Mouse (Mus musculus) adrenal gland, postnatal 4 days (tissue): ENCODE results near the gene Zfp605. TPM values are rescaled to one million over a fixed set of nuclear protein-coding genes. Genes with fewer than 3 reads are reported as not detected.
A peak's percentile ranks its signal among the peaks of the same experiment; 100 is the strongest.
"Not testable (repeated sequence)": the region's sequence is repeated elsewhere in the genome, so short reads cannot be mapped to it uniquely, and the experiment has no call there.

Experiments
- DNase-seq, 2 experiments: peaks; one replicate each; pipeline ENCODE4 v3.0.0; 2021 to 2022; ENCODE audit warnings: low spot score in 2 of 2, mixed read lengths in 2 of 2
- long read RNA-seq, 2 experiments: library from polyadenylated mRNA; stranded (forward); transcript quantifications; one replicate each; pipeline ENCODE4 v2.0.0; 2021
- total RNA-seq, 2 experiments: library from RNA; stranded (reverse); gene quantifications; 2 replicates each; pipeline ENCODE4 v1.2.3; 2021

The Zfp605 gene
- total RNA-seq = 1 to 10 TPM; 7.6 to 8.2 TPM
- long read RNA-seq, experiment 1, partial matches to known transcripts = 0 of 3 reads
- long read RNA-seq, experiment 1, other reads (novel, unspliced or antisense) = 3 of 3 reads
- long read RNA-seq, experiment 2, partial matches to known transcripts = 0 of 7 reads
- long read RNA-seq, experiment 2, other reads (novel, unspliced or antisense) = 3 of 7 reads

DNA sequence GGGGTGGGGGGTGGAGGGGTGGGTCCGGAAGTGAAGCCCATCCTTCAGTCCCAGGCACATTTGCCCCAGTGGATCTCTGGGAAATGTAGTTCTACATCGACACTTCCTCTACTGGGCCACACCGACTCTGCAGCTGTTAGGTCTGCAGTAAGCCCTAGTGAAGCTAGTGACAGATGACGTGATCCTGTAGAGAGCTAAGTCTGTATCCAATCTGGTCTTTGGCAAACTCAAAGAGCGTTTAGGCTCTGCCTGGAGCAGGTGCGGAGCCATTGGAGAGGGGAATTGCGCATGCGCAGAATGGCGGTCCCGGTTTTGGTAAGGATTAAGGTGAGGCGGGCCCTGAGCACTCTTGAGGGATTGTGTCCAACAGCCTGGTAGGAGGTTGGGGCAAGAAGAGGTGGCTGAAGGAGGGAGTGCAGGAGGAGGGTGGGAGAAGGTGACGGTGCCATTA is at the start of gene Zfp605:
TSS of gene Zfp605 (plus strand) at position 102 of the 451 bp plus-strand sequence.
- DNase-seq = peak; percentile 75 to 80

DNA sequence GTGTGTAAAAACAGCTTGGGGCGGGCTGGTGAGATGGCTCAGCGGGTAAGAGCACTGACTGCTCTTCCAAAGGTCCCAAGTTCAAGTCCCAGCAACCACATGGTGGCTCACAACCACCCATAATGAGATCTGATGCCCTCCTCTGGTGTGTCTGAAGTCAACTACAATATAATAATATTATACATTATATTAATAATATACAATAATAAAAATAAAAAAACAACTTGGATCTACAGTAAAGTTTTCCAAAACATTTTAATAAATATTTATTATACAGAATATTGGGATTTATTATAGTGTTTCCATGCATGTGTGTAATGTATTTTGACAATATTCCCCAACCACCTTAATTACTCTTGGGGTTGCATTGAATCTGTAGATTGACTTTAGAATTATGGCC is 37.5 kb upstream of the Zfp605 start, which contains the start of gene Gm17655:
TSS of gene Gm17655 (minus strand) at position 101 of the 400 bp plus-strand sequence.
- not testable (repeated sequence) for DNase-seq

DNA sequence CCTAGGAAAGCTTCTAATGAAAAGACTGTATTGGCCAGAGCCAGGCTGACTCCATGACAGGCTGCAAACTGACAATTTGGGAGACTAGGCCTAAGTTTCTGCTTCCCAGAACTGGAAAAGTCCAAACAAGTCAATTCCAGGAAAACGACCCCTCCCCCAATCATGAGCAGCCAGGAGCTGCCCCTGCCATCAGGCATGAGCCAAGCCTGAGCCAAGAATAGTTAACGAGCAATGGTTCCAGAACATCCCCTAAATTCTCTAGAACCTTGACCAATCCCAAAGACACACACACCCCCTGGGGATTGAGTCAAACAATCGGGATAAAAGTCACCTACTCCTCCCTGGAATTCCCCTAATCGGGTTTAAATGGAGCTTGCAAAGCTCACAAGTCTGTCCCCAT is 26.9 kb upstream of the Zfp605 start:
- no peak for DNase-seq

DNA sequence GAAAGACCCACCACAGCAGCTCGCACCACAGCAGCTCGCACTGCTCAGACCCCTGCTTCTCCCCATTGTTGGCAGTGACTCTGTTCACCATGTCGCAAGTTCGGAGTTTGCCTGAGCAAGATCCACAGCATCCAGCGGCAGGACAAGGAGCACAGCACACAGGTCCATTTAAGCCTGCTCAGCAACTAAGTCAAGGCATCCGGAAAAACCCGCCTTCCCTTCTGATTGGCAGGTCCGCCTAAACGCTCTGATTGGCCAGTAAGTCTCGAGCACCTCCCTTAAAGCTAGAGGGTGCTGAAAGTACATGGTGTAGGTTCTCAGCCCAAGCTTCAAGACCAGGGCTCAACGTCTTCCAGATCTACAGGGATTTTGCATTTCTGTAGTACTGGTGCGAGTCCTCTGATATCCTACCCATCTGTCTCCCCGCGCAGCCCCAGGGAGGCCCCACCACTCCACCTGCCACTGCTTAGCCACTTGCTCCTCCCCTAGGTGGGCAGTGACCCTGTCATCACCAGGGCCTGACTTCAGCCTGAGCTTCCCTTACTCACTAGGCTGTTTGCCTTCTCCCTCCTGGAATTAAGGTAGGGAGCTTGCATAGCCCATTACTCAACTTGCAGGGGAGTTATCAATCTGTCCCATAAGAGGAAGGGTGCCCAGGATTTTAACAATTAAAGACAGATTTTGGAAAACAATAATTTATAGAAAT is 23.6 kb upstream of the Zfp605 start:
- DNase-seq = no peak

DNA sequence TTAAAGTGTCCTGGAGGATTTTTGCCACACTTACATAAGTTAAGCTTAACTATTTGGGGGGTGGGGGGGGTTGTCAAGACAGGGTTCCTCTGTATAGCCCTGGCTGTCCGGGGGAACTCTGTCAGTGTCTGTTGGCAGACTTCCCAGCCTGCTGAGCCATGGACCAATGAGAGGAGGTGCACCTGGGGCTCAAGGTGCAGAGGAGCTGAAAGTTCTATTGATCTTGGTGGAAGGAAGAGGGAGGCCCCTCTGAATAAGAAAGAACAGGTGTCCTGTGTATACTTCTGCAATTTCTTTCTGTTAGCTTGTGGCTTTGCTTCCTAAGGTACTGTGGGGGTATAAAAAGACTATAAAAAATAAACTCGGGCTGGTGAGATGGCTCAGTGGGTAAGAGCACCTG is 18.3 kb upstream of the Zfp605 start:
- no peak for DNase-seq

DNA sequence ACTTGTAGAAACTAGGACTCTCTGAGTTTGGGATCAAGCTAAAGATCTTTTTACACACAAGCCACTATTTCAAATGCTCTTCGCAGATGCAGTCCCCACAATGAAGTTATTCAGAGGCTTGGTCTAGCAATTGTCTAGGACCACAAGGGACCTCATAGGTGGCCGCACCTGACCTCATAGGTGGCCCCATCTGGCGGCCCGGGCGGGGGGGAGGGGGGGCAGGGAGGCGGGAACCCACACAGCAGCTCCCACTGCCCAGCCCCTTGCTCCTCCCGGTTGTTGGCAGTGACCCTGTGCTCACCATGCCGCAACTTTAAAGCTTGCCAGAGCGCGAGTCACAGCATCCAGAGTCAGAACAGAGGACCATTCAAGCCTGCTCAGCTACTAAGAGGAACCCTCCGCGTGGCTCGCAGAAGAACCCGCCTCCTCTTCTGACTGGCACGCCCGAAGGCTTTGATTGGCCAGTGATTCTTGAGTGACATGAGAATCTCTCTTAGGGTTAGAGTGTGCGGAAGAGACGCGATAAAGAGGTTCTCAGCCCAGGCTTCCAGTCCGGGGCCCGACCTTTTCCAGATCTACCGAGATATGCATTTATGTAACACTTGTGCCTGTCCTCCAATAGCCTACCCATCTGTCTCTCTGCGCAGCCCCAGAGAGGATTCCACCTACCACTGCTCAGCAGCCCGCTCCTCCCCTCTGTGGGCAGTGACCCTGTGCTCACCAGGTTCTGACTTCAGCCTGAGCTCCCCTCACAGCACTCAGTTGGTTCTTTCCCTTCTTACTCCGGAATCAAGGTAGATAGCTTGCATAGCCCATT is 15.7 kb upstream of the Zfp605 start, which contains the start of gene Gm35315:
TSS of gene Gm35315 (minus strand) at position 391 of the 817 bp plus-strand sequence.
- peak in 1 of 2 experiments; percentile 72 for DNase-seq

DNA sequence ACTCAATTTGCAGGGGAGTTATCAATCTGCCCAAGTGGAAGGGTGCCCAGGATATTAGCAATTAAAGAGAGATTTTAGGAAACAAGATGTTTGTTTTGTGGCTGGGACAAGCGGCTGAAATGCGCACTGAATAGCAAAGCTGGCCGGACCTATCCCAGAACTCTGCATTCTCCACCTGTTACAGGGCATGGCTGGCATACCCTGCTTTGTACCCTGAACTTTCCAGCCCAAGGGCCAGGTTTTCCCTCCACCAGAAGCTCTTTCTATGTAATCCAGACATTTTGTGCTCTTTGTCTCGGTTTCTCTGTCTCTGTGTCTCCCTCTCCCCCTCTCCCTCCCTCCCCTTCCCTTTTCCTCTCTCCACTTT is 15.1 kb upstream of the Zfp605 start:
- no peak for DNase-seq

DNA sequence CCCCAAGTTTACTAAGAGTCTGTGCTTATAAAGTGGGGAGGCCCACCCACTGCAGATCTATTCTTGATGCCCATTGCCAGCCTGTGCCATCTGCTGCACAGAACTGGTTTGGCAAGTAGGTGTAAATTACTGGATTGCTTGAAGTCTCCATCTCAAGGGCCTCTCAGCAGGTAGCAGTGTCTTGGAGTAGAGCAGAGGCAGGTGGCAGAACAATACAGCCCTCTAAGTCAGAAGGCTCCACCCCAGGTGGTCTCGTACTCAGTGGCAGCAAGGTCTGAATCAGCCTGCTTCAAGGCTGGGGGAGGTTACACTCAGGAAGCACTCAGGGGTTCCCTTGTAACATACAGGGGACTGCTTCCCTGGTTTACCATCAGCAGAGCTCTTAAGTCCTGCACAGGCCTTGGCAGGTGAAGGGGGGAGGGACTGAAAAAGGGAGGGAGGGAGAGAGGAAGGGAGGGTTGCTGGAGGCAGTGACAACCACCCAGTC is 10.9 kb upstream of the Zfp605 start:
- DNase-seq = no peak

DNA sequence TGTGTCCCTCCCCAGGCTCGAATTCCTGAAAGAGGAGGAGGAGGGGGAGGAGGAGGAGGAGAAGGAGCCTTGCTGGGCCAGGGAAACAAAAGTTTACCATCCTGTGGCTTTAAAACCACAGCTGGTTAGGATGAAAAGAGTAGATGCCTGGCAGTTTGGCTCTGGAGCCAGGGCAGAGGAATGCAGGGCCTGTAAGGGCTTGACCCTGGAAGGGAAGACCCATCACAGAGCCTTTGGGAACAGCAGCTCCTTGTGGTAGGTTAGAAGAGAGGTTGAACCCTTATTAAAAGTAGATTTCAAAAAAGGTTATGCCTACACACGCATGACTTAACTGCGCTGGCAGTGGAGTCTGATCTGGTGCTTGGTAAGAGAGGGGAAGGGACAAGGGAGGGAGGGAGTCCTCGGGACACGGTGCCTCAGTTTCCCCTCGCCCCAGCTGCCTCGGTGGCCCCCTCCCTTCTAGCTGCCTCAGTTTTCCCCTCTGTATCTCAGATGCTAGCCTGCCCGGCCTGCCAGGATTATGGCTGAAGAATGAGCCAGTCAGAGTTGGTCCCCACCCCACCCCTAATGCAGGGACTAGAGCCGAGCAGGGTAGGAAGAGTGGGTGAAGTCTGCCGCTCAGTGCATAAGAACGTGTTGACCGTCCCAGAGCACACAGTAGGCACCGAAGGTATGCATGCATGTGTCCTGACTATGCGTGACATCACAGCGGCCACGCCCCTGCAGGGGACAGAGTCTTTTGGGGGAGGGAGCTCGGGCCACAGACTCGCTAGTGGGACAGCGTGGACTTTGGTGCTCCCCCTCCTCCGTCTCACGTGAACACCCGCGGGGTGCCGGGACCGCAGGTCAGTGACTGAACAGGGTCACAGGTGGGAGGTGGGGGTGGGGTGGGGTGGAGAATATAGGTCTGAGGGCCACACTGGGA is 10.0 kb upstream of the Zfp605 start, which contains the start of gene Plcxd1:
TSS of gene Plcxd1 (plus strand) at position 314 of the 925 bp plus-strand sequence.
- no peak for DNase-seq

DNA sequence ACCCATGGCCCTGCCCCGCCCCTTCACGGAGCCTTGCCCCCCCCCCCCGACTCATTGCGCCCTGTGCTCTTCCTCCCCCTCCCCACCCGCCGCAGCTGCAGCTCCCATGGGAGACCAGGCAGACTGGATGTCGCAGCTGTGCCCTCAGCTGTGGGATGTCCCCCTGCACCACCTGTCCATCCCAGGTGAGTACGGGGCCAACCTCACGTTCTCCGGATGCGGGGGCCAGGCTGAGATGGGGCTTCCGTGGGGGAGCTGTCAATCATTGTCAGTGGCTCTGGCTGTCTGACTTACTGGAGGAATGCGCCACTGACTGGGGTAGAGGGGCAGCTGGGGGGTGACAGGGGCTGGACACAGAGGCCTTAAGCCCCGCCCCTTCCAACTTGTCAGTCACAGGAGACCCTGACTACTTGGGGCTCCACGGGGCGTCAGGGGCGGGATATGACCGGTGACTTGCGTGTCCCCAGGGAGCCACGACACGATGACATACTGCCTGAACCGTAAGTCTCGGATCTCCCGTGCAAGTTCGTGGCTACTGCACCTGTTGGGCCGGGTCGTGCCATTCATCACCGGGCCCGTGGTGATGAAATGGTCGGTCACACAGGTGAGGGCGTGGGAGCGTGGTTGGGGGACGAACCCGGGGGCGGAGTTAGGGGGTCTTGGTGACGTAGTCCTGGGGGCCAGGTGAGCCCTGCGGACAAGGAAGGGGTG is 8.8 kb upstream of the Zfp605 start:
- DNase-seq = no peak

DNA sequence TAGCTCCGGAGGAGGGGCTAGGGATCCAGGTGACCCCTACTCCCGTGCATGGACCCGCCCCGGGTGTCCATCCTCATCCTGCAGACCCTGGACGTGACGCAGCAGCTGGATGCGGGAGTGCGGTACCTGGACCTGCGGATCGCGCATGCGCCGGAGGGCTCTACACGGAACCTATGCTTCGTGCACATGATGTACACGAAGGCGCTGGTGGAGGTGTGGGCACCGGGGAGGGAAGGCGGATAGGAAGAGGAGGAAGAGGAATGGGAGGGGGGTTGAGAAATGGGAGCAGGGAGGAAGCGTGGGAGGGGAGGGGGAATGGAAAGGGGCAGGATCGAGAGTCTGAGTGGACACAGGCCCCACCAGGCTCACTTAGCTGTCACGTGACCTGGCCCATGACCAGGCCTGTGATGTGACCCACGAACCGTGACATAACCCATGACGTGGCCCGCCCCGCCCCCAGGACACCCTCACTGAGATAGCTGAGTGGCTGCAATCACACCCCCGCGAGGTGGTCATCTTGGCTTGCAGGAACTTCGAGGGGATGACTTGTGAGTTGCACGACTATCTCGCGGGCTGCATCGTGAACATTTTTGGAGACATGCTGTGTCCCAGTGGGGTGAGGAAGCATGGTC is 8.1 kb upstream of the Zfp605 start:
- no peak for DNase-seq

DNA sequence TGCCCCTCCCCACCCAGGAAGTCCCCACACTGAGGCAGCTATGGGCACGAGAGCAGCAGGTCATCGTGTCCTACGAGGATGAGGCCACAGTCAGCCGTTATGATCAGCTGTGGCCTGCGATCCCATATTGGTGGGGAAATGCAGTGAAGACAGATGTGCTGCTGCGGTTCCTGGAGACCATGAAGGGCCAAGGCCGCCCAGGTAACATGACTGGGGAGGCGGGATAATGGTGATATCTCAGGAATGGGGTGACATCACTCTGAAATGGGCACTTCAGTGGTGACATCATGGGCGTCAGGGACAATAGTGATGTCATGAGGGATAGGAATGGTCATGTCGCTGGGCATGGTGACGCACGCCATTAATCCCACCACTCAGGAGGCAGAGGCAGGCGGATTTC is 7.5 kb upstream of the Zfp605 start:
- no peak for DNase-seq

DNA sequence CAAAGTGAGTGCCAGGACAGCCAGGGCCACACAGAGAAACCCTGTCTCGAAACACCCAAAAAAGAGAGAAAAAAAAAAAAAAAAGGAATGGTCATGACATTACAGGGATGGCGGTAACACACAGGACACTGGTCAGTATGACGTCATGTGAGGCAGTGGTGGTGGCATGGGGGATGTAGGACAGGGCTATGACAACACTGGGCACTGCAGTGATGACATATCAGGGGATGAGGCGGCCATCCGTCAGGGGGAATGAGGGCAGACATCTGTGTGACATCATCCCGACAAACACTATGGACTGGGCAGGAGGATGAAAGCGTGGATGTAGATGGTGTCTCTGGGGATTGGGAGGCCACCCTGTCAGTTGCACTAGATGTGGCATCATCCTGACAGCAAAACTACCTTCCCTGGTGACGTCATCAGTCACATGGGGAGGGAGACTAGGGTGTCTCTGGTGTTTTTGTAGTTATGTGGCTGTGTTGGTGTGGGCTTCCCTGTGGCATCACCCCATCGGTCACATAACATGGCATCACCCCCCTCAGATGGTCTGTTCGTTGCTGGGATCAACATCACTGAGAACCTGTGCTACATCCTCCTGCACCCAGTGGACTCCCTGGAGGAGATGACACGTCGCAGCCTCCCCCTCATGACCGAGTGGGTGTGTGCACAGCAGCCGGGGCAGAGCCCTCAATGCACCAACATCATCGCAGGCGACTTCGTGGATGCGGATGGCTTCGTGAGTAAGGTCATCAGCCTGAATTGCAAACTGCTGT is 6.9 kb upstream of the Zfp605 start:
- DNase-seq = no peak

DNA sequence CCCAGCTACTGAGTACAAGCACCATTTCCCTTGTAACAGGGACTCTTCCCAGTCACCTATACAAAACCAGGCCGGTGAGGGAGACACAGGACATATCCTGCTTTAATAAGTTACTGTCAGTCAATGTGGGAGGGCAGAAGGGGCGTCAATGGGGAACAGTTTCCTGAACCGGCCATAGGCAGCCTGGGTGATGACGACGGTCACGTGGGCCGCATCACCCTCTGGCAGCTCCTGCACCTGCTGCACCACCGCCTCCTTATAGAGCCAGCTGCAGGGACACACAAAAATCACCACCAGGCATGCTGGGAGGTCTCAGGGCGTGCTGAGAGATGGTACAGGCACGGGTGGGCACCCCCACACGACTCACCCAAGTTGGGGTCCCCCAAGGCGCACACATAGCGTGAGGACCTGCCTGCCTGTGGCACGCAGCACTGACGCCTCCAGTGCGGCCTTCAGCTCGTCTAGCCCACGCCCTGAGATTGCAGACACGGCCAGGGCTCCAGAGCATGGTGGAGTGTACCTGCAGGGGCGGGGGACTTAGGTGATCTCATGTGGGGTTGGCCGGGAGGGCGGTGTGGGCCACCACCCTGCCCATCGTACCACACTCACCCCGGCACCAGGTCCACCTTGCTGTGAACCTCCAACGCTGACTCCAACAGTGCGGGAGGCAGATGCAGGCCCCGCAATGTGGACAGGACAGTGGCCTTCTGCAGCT is 5.8 kb upstream of the Zfp605 start:
- DNase-seq = no peak

DNA sequence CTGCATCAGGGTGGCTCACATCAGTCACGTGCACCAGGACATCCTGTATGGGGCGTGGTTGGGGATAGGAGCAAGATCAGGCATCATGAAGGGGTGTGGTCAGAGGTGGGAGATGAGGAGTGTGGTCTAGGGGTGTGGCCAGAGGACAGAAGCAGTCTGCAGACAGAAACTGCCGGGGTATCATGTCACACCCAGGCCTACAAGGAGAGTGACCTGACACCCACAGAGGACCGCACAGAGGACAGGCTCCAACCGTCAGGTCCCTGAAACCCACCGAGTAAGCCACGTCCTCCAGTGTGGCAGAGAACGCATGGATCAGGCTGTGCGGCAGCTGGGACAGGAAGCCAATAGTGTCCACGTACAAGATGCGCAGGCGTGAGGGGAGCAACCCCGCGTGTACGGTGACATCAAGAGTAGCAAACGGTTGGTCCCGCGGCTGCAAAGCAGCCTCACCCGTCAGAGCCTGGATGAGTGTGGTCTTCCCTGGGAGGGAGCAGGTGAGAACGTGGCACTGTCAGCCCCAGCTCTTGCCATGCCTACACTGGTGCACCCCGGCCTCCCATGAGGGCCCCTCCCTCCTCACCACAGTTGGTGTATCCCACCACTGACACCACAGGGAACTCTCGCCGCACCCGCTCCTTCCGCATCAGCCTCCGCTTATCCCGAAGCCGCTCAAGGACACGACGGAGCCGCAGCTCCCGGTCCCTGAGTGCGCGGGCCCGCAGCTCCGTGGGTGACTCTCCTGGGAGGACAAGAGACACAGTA is 5.1 kb upstream of the Zfp605 start:
- DNase-seq = no peak

DNA sequence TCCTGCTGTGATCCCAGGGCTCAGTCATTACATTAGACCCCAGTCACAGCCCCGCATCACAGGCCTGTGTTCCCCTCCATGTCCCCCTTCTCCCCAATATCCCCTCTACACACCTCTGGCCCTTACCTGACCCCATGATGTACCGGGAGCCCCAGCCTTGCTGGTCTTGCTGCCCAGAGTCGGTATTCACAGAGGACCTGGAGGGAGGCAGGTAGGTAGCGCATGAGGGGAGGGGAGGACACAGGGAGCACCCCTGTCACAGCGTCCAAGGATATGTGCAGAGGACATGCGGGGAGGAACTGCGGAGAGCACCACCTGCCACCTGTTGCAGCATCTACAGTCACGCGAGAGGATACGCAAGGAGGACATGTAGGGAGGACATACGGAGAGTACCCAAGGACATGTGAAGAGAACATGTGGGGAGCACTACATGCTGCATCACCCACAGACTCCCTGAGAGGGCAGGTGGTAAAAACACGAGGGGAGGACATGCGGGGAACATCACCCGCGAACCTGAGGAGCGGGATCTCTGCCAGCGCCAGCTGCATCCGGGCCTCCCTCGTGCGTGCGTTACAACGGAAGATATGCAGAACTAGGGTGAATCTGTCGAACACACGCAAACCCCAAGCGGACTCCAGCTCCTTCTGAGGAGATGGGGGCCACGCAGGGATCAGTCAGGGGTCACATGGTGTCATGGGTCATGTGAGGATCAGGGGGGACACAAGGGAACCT is 3.6 kb upstream of the Zfp605 start:
- DNase-seq = no peak
